Mouse (Mus musculus) hindbrain, postnatal 0 days (tissue): Measurements from ENCODE around the gene Cyp2j7. TPM values are rescaled to one million over a fixed set of nuclear protein-coding genes. Genes with fewer than 3 reads are reported as not detected.

Experiments
- ATAC-seq: fragments of 200-750 bp; cut with Nextera tagmentation; 2 replicates; pipeline ENCODE4 v1.8.0; 2017; ENCODE audit warnings: mild to moderate bottlenecking, moderate TSS enrichment, moderate library complexity
- DNase-seq: peaks from one replicate; pipeline ENCODE4 v3.0.0-alpha.2; 2015; ENCODE audit warnings: low spot score
- H3K27ac ChIP-seq: fragments of 300-500 bp; sonication (generic); 2 replicates; pipeline ENCODE4 v1.5.1; 2014; ENCODE audit warnings: mild to moderate bottlenecking
- H3K27me3 ChIP-seq: fragments of 300-500 bp; sonication (generic); 2 replicates; pipeline ENCODE4 v1.6.1; 2014; ENCODE audit warnings: low read length, mixed read lengths; ENCODE audit not compliant: insufficient read depth
- H3K36me3 ChIP-seq: fragments of 300-500 bp; sonication (generic); 2 replicates; pipeline ENCODE4 v1.6.1; 2014; ENCODE audit warnings: low read length, mixed read lengths; ENCODE audit not compliant: insufficient read depth
- H3K4me1 ChIP-seq: fragments of 300-500 bp; sonication (generic); 2 replicates; pipeline ENCODE4 v1.6.1; 2014; ENCODE audit warnings: antibody characterized with exemption, low read length, mixed read lengths; ENCODE audit not compliant: insufficient read depth
- H3K4me2 ChIP-seq: fragments of 300-500 bp; sonication (generic); 2 replicates; pipeline ENCODE4 v1.6.1; 2014; ENCODE audit warnings: low read depth, mild to moderate bottlenecking, low read length, moderate library complexity, mixed read lengths
- H3K4me3 ChIP-seq: fragments of 300-500 bp; sonication (generic); 2 replicates; pipeline ENCODE4 v1.5.1; 2014; ENCODE audit warnings: low read length
- H3K9ac ChIP-seq: fragments of 300-500 bp; sonication (generic); replicated peaks from 2 replicates; pipeline ENCODE4 v1.6.1; 2014; ENCODE audit warnings: mild to moderate bottlenecking, low read length, moderate library complexity, mixed read lengths
- H3K9me3 ChIP-seq: fragments of 300-500 bp; sonication (generic); 2 replicates; pipeline ENCODE4 v1.6.1; 2016; ENCODE audit warnings: low read length, mixed read lengths
- CTCF ChIP-seq: IDR thresholded peaks from 2 replicates; pipeline ENCODE4 v1.5.1; 2016; ENCODE audit warnings: antibody characterized with exemption, control low read depth, low read depth
- WGBS: fragments of 180-500 bp; shearing (Covaris S2); extraction: QIAGEN DNeasy Blood & Tissue Kit; methylation state at CpG from one replicate; pipeline ENCODE4 v1.1.7; 2014; 5-methylcytosine and 5-hydroxymethylcytosine counted together
- polyA plus RNA-seq: library from polyadenylated mRNA; unstranded; fragments of >200 nt; fragmentation: Nextera tagmentation; extraction: Ambion mirVana; gene quantifications from 2 replicates; pipeline ENCODE4 v1.2.1, GENCODE M21; 2015
- total RNA-seq: library from RNA; depleted of rRNA; stranded (reverse); fragments of >200 nt; gene quantifications from 2 replicates; pipeline ENCODE4 v1.2.3, GENCODE M21; 2014; rRNA removed

Cyp2j7 gene
- total and polyA plus RNA-seq, 2 experiments from 2014 or later: not detected

DNA sequence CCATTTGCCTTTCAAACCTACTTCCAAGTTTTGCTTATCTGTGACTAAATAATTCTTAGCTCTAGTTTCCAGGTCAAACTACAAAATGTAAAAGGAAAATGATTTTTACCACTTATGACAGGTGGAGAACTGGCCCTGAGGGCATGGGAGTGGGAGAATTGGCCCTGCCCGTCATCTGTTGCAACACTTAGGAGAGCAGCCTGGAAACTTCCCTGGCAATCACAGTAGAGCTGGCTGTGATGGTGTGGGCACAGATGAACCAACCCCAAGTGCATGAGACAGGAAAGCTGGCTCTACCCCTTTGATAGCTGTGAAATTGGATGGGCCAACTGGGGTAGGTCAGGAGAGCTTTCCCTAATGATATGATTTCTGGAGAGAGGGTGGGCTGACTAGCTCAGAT is 73.6 kb downstream of the Cyp2j7 start:
- H3K9ac ChIP-seq: no peak overlapping the region
- ATAC-seq (no peak), DNase-seq (no peak)
- H3K27ac ChIP-seq: no peak overlapping the region
- WGBS: 89% methylated on average over 1 of the region's 1 CpGs
- H3K36me3 ChIP-seq: no peaks in the 10 kb centered on the region
- H3K4me1 ChIP-seq: no peaks in the 10 kb centered on the region
- no peak overlapping the region for H3K4me3 ChIP-seq
- TF ChIP-seq CTCF: no peak
- H3K27me3 ChIP-seq: no peaks in the 10 kb centered on the region
- H3K4me2 ChIP-seq: no peak overlapping the region
- no peaks in the 10 kb centered on the region for H3K9me3 ChIP-seq

DNA sequence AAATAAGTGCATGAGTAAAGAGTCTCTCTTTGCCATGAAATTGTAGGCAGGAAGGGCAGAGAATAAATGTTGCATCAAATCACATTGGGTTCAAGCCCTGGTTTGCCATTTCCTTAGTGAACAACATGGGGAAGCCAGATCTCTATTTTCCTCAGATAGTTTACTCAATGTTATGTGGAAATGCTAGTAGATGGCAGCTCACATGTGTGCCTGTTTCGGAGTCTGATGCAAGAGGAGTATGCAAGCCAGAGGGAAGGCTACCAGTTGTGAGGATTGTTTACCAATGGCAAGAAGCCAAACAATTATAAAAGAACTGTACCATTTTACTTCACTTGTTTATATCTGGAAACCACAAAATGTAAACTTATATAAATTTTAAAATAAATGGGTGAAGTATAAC is 74.9 kb downstream of the Cyp2j7 start:
- H3K9me3 ChIP-seq: no peaks in the 10 kb centered on the region
- H3K4me1 ChIP-seq: no peaks in the 10 kb centered on the region
- WGBS: 80% methylated on average over 1 of the region's 1 CpGs
- H3K4me2 ChIP-seq: no peak overlapping the region
- H3K27me3 ChIP-seq: no peaks in the 10 kb centered on the region
- no peak for TF ChIP-seq CTCF
- no peak overlapping the region for H3K27ac ChIP-seq
- DNase-seq (no peak), ATAC-seq (no peak)
- no peak overlapping the region for H3K4me3 ChIP-seq
- no peaks in the 10 kb centered on the region for H3K36me3 ChIP-seq
- H3K9ac ChIP-seq: no peak overlapping the region

Other genes starting within 250 kb of the Cyp2j7 start
- 0.68 and 0.79 TPM in 2 replicates for gene Cyp2j13, start 159.1 kb downstream of the Cyp2j7 start, total RNA-seq
- gene Cyp2j13, start 159.1 kb downstream of the Cyp2j7 start, polyA plus RNA-seq: 0.14 TPM in 1 of 2 replicates, not detected in the other
- not detected in 2 replicates for gene Cyp2j12, start 95.5 kb downstream of the Cyp2j7 start, total RNA-seq
- gene Cyp2j12, start 95.5 kb downstream of the Cyp2j7 start, polyA plus RNA-seq: not detected in 2 replicates
- not detected in 2 replicates for gene Cyp2j11, start 112.0 kb upstream of the Cyp2j7 start, total RNA-seq
- not detected in 2 replicates for gene Cyp2j11, start 112.0 kb upstream of the Cyp2j7 start, polyA plus RNA-seq